Mouse (Mus musculus) stomach, embryonic 15.5 days (tissue): ENCODE measurements around the gene Rpa2. TPM values are rescaled to one million over a fixed set of nuclear protein-coding genes. Genes with fewer than 3 reads are reported as not detected.
A peak's percentile ranks its signal among the peaks of the same experiment; 100 is the strongest.
"Not testable (repeated sequence)": the region's sequence is repeated elsewhere in the genome, so short reads cannot be mapped to it uniquely, and the experiment has no call there.

ENCODE experiments used
- ATAC-seq: fragments of 200-750 bp; cut with Nextera tagmentation; 2 replicates; pipeline ENCODE4 v1.8.0; 2017; ENCODE audit warnings: low read depth, moderate number of reproducible peaks, moderate TSS enrichment; ENCODE audit not compliant: insufficient read depth, low FRiP score
- H3K27ac ChIP-seq: fragments of 300-500 bp; sonication (generic); 2 replicates; pipeline ENCODE4 v1.5.1; 2015; ENCODE audit warnings: mild to moderate bottlenecking, inconsistent platforms
- H3K27me3 ChIP-seq: fragments of 300-500 bp; sonication (generic); replicated peaks from 2 replicates; pipeline ENCODE4 v1.6.1; 2015; ENCODE audit warnings: inconsistent platforms
- H3K36me3 ChIP-seq: fragments of 300-500 bp; sonication (generic); 2 replicates; pipeline ENCODE4 v1.6.1; 2015; ENCODE audit warnings: inconsistent platforms
- H3K4me1 ChIP-seq: fragments of 300-500 bp; sonication (generic); 2 replicates; pipeline ENCODE4 v1.6.1; 2015; ENCODE audit warnings: inconsistent platforms
- H3K4me2 ChIP-seq: fragments of 300-500 bp; sonication (generic); 2 replicates; pipeline ENCODE4 v1.6.1; 2015; ENCODE audit warnings: mild to moderate bottlenecking, inconsistent platforms
- H3K4me3 ChIP-seq: fragments of 300-500 bp; sonication (generic); replicated peaks from 2 replicates; pipeline ENCODE4 v1.5.1; 2015; ENCODE audit warnings: inconsistent platforms
- H3K9ac ChIP-seq: fragments of 300-500 bp; sonication (generic); 2 replicates; pipeline ENCODE4 v1.6.1; 2015; ENCODE audit warnings: inconsistent platforms
- H3K9me3 ChIP-seq: fragments of 300-500 bp; sonication (generic); 2 replicates; pipeline ENCODE4 v1.6.1; 2016; ENCODE audit warnings: inconsistent platforms
- WGBS: fragments of 180-500 bp; shearing (Covaris S2); methylation state at CpG from one replicate; pipeline ENCODE4 v1.1.7; 2015; 5-methylcytosine and 5-hydroxymethylcytosine counted together
- polyA plus RNA-seq: library from polyadenylated mRNA; unstranded; fragments of >200 nt; fragmentation: Nextera tagmentation; extraction: Ambion mirVana; gene quantifications from 2 replicates; pipeline ENCODE4 v1.2.1, GENCODE M21; 2015

Rpa2 gene
- polyA plus RNA-seq, 1 experiment from 2014 or later: 87.0 TPM

DNA sequence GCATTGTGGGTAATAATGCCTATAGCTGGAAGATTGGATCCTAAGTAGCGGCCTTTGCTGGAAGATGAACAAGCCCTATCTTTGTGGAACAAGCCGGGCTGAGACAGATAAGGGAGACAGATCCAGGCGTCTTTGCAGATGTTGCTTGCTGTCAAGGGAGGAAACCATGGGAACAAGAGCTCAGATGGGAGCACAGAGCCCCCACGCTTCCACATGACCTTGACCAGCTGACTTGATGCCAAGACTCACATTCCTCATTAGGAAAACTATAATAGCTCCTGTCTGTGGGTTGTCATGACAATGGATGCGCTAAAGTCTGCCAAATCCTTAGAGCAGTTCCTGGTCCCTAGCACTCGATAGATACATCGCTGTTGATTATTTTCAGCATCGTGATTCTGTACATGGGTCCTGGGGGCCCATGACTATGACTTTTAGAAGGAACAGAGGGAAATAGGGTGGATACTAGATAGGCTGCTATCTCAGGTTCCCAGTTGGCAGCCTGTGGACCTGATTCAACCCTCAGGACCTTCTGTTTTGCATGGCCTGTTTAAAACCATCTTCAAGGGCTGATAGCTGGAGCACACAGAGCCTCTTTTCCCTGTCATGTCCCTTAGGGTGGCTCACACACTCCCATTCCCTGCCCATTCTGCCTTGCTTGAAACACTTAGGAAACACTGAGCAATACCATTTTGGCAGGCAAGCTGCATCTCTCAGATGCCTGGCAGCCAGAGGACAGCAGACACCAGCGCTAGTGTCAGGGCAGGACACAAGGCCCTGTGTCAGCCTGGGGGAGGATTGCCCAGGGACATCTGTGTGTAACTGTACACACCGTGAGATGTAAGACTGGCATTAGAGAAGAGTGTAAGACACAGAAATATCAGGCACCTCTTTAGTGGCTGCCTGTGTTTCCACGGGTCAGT lies 23.9 kb upstream of the Rpa2 start:
- no peaks in the 10 kb centered on the region for H3K36me3 ChIP-seq
- H3K4me3 ChIP-seq: no peak overlapping the region
- H3K27me3 ChIP-seq: no peaks in the 10 kb centered on the region
- H3K9ac ChIP-seq: no peak overlapping the region
- WGBS: 69% methylated on average over 11 of the region's 11 CpGs
- 0 out of 2 replicates have a peak, but pooled peaks cover 8% of the 10 kb centered on the region for H3K4me1 ChIP-seq
- no peak overlapping the region for H3K4me2 ChIP-seq
- ATAC-seq: no peak
- H3K27ac ChIP-seq: no peak overlapping the region
- no peaks in the 10 kb centered on the region for H3K9me3 ChIP-seq

DNA sequence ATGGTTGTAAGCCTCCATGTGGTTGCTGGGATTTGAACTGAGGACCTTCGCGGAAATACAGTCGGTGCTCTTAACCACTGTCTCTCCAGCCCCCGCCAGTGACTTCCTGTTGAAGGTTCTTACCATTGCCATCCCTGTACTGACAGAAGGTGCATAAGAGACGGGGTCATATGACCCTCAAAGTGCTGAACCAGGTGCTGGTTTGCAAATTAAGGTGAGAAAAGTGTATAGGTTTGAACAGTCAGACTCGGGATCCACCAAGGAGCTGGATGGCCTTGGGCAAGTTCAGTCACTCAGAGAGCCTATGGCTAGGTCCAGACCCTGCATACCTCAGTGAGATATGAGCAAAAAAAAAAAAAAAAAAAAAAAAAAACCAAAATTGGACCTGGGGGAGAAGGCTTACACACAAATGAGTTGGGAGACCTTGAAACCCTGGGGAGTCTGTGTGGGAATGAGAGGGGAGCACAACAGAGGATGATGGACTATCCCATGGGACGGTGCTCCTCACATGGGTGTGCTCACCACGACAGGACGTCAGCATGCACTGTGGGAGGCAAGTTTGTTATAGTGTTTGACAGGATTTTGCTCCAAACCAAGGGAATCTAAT lies 21.1 kb upstream of the Rpa2 start:
- no peaks in the 10 kb centered on the region for H3K27me3 ChIP-seq
- no peaks in the 10 kb centered on the region for H3K36me3 ChIP-seq
- H3K27ac ChIP-seq: peak overlapping the region; percentile 0; the same call in 1 of the 2 replicates
- H3K4me3 ChIP-seq: no peak overlapping the region
- no peaks in the 10 kb centered on the region for H3K9me3 ChIP-seq
- no peak overlapping the region for H3K4me2 ChIP-seq
- ATAC-seq: no peak
- WGBS: 82% methylated on average over 9 of the region's 9 CpGs
- 0 out of 2 replicates have a peak, but pooled peaks cover 8% of the 10 kb centered on the region for H3K4me1 ChIP-seq
- H3K9ac ChIP-seq: no peak overlapping the region

GRCm38 (mm10) chr4:132747664-132748259 lies 20.4 kb upstream of the Rpa2 start:
- Histone ChIP-seq H3K4me2 (peak overlapping the region; percentile 22), H3K27ac (peak overlapping the region; percentile 0)

GRCm38 (mm10) chr4:132748778-132749177 lies 19.4 kb upstream of the Rpa2 start:
- Histone ChIP-seq H3K4me3 (no peak overlapping the region), H3K27ac (no peak overlapping the region), H3K27me3 (no peaks in the 10 kb centered on the region), H3K4me1 (0 out of 2 replicates have a peak, but pooled peaks cover 5% of the 10 kb centered on the region), H3K36me3 (no peaks in the 10 kb centered on the region), H3K4me2 (no peak overlapping the region), H3K9ac (no peak overlapping the region), H3K9me3 (no peaks in the 10 kb centered on the region)
- 89% methylated on average over 4 of the region's 4 CpGs for WGBS
- no peak for ATAC-seq

More at GRCm38 (mm10) chr4:132747664-132748259, 20.4 kb upstream of the Rpa2 start:
- 40% methylated on average over 9 of the region's 9 CpGs for WGBS
- Histone ChIP-seq H3K4me3 (0 out of 2 replicates have a peak overlapping the region, but pooled peaks have one; percentile 8), H3K27me3 (no peaks in the 10 kb centered on the region), H3K4me1 (0 out of 2 replicates have a peak, but pooled peaks cover 8% of the 10 kb centered on the region), H3K9me3 (no peaks in the 10 kb centered on the region), H3K9ac (no peak overlapping the region), H3K36me3 (no peaks in the 10 kb centered on the region)
- peak; percentile 20; the same call in 1 of the 2 replicates for ATAC-seq

DNA sequence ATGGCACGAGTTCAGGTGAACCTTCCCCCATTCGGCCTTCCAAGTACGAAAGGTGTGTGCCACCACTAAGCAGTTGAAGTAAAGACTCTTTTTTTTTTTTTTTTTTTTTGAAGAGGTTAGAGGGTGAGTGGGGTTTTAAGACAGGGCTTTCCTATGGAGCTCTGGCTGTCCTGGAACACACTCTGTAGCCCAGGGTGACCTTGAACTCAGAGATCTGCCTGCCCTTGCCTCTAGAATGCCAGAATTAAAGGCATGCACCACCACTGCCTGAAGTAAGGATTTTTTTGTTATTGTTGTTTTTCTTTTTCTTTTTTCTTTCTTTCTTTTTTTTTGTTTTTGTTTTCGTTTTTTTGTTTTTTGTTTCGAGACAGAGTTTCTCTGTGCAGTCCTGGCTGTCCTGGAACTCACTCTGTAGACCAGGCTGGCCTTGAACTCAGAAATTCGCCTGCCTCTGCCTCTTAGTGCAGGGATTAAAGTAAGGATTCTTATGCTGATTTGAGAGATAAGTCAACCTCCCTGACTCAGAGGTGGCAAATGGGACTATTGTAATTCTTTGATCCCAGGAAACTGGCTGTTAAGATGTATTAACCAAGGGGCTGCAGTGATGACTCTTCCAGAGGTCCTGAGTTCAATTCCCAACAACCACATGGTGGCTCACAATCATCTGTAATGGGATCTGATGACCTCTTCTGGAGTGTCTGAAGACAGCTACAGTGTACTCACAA lies 18.7 kb upstream of the Rpa2 start:
- ATAC-seq: no peak
- H3K9ac ChIP-seq: no peak overlapping the region
- WGBS: 77% methylated on average over 6 of the region's 6 CpGs

GRCm38 (mm10) chr4:132752992-132753391 lies 15.1 kb upstream of the Rpa2 start:
- 74% methylated on average over 6 of the region's 6 CpGs for WGBS
- Histone ChIP-seq H3K27ac (no peak overlapping the region), H3K4me1 (0 out of 2 replicates have a peak, but pooled peaks cover 3% of the 10 kb centered on the region), H3K4me3 (no peak overlapping the region), H3K9ac (no peak overlapping the region), H3K4me2 (no peak overlapping the region), H3K36me3 (no peaks in the 10 kb centered on the region), H3K27me3 (no peaks in the 10 kb centered on the region), H3K9me3 (no peaks in the 10 kb centered on the region)
- no peak for ATAC-seq

More for the DNA sequence above, 18.7 kb upstream of the Rpa2 start:
- no peaks in the 10 kb centered on the region for H3K27me3 ChIP-seq
- H3K4me2 ChIP-seq: no peak overlapping the region
- no peaks in the 10 kb centered on the region for H3K4me1 ChIP-seq
- H3K9me3 ChIP-seq: no peaks in the 10 kb centered on the region
- H3K4me3 ChIP-seq: no peak overlapping the region
- no peak overlapping the region for H3K27ac ChIP-seq
- no peaks in the 10 kb centered on the region for H3K36me3 ChIP-seq

DNA sequence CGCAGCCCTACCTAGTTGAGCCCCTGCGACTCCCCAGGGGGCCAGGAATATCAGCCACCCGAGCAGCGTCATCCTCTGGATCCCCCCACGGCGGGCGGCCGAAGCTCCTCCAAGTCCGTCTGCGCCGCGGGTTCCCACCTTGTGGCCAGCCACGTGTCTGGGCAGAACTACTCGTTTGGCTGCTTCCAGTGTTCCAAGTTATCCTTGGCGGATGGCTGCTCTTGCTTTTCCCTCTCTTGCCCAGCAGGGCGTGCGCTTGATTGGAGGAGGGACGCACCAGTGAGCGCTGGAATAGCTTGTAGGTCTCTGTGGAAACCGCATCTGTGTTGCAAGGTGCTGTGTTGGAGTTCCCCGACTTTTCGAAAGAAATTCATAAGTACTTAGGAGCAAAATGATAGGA lies 11.2 kb upstream of the Rpa2 start, which contains the start of gene Smpdl3b:
Gene Smpdl3b, minus strand, starts transcription at position 279 of the 400 bp plus-strand sequence.
- WGBS: under 1% methylated on average over 22 of the region's 22 CpGs
- H3K27me3 ChIP-seq: no peaks in the 10 kb centered on the region
- H3K9me3 ChIP-seq: no peaks in the 10 kb centered on the region
- no peak within 1 kb of the TSS for H3K27ac ChIP-seq
- peak within 1 kb of the TSS; percentile 43 for H3K4me3 ChIP-seq
- H3K4me1 ChIP-seq: 0 out of 2 replicates have a peak, but pooled peaks cover 3% of the 10 kb centered on the region
- peak within 1 kb of the TSS; percentile 93 for H3K4me2 ChIP-seq
- H3K36me3 ChIP-seq: no peaks in the 10 kb centered on the region
- ATAC-seq: peak; percentile 79
- peak within 1 kb of the TSS; percentile 14; the same call in 1 of the 2 replicates for H3K9ac ChIP-seq

DNA sequence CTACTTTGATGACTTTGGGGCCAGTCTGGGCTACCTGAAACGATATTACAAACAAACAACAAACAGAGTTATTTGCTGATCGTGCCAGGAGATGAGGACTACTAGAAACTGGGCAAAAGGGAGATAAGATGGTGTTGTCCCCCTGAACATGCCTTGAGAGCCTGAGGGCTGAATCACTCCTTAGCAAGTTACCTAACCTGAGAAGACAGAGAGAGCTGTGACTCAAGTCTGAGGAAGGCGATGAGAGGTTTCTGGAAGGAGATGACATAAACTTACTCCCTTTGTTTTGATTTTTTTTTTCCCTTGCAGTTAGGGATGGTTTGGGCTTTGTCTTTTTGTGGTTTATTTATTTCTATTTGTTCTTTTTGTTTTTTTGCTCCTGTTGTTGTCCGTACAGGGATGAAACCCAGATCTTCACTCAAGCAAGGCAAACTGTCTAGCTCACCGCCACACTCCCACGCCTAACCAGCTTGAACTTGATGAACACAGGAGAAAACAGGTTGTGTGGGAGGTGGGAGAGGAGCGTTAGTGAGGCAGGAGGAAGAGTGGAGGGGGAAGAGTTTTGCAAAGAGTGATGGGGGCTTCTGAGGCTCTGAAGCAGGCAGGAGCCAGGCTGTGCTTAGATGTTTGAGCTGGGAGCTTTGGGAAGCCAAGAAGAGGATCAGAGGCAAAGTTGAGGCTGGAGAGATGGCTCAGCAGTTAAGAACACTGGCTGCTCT lies 10.3 kb upstream of the Rpa2 start:
- H3K27ac ChIP-seq: no peak overlapping the region
- no peak overlapping the region for H3K4me3 ChIP-seq
- H3K27me3 ChIP-seq: no peaks in the 10 kb centered on the region
- ATAC-seq: no peak
- no peak overlapping the region for H3K9ac ChIP-seq
- 72% methylated on average over 7 of the region's 7 CpGs for WGBS
- H3K9me3 ChIP-seq: no peaks in the 10 kb centered on the region
- H3K4me1 ChIP-seq: 0 out of 2 replicates have a peak, but pooled peaks cover 3% of the 10 kb centered on the region
- peak overlapping the region; percentile 93; the same call in 1 of the 2 replicates for H3K4me2 ChIP-seq
- H3K36me3 ChIP-seq: no peaks in the 10 kb centered on the region

DNA sequence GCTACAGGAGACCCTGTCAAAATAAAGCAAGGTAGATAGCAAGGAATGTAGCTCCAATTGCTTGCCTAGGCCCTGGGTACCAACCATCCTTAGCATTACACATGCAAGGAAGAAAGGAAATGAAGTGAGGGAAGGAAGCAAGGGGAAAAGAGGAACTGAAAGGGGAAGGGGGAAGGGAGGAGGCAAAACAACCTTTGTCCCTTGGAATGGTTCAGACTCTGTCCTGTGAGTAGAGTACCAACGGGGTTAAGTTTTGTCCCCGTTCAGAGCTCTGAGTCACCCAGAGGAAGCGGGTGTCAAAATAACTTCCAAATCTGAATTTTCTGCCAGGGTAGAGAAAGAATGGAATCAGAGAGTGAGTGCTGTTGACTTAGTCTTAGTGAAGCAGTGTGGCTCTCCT lies 7.8 kb upstream of the Rpa2 start:
- H3K4me3 ChIP-seq: no peak overlapping the region
- H3K36me3 ChIP-seq: no peaks in the 10 kb centered on the region
- 47% methylated on average over 3 of the region's 3 CpGs for WGBS
- H3K27ac ChIP-seq: no peak overlapping the region
- ATAC-seq: no peak
- H3K4me1 ChIP-seq: 0 out of 2 replicates have a peak, but pooled peaks cover 3% of the 10 kb centered on the region
- no peak overlapping the region for H3K9ac ChIP-seq
- no peak overlapping the region for H3K4me2 ChIP-seq
- no peaks in the 10 kb centered on the region for H3K9me3 ChIP-seq
- no peaks in the 10 kb centered on the region for H3K27me3 ChIP-seq

DNA sequence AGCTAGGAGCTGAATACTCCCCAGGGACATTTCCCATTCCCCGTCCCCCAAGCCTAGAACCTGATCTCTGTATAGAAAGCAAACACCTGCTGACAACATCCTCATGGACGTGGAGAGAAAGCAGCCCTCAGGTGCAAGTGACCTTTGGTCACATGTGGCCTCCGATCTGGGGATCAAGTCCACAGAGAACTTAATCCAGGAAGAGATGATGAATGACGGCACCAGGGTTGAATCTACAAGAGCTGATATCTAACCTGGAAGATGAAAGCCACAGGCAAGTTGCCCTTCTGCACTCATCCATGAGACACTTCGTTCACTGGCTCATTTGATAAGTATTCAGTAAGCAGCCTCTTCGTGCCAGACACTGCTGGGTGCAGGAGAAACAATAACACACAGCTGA lies 5.5 kb upstream of the Rpa2 start:
- 65% methylated on average over 6 of the region's 6 CpGs for WGBS
- no peaks in the 10 kb centered on the region for H3K4me1 ChIP-seq
- no peaks in the 10 kb centered on the region for H3K27me3 ChIP-seq
- no peaks in the 10 kb centered on the region for H3K9me3 ChIP-seq
- H3K4me2 ChIP-seq: no peak overlapping the region
- no peak overlapping the region for H3K4me3 ChIP-seq
- no peak overlapping the region for H3K9ac ChIP-seq
- no peaks in the 10 kb centered on the region for H3K36me3 ChIP-seq
- H3K27ac ChIP-seq: no peak overlapping the region
- no peak for ATAC-seq

GRCm38 (mm10) chr4:132763125-132763524 lies 5.0 kb upstream of the Rpa2 start:
- not testable (repeated sequence) for H3K9me3 ChIP-seq, H3K36me3 ChIP-seq, H3K27ac ChIP-seq, H3K4me2 ChIP-seq, H3K9ac ChIP-seq, H3K4me1 ChIP-seq, H3K4me3 ChIP-seq, ATAC-seq, H3K27me3 ChIP-seq
- 81% methylated on average over 3 of the region's 3 CpGs for WGBS
